Mouse (Mus musculus): ENCODE results near the gene Efhc1. TPM values are rescaled to one million over a fixed set of nuclear protein-coding genes. Genes with fewer than 3 reads are reported as not detected.

The Efhc1 gene
- polyA plus RNA-seq, 1 experiment from 2014 or later: 1.7 TPM

DNA sequence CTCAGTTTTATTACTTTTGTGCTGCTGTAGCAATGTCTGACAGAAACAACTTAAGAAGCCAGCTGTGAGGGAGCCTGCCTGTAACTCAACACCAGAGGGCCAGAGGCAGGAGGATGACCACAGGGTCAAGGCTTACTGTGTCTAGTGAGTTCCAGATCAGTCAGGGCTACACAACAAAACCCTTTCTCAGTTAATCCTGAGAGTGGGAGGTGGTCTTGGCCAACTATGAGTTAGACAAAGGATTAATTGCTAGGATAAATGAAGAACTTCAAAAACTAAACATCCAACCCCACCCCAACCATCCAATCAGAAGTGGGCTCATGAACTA, 82.3 kb downstream of the Efhc1 start:
- no peak overlapping the region for H3K4me2 ChIP-seq (replicated peaks; ENCODE audit: low read depth)
- H3K27me3 ChIP-seq (ENCODE audit: control insufficient read depth, insufficient read depth, low read length): no peaks in the 10 kb centered on the region
- H3K9me3 ChIP-seq (ENCODE audit: control insufficient read depth, low read length): no peaks in the 10 kb centered on the region
- H3K4me3 ChIP-seq (ENCODE audit: low read depth, low read length): no peak overlapping the region
- TF ChIP-seq EP300 (optimal IDR thresholded peaks at IDR 0.05): no peak
- TF ChIP-seq CTCF (IDR thresholded peaks at IDR 0.05; ENCODE audit: low read depth): no peak
- H3K4me1 ChIP-seq (replicated peaks; ENCODE audit: control insufficient read depth, insufficient read depth): no peaks in the 10 kb centered on the region
- ATAC-seq (ENCODE audit: low FRiP score, low TSS enrichment): no peak
- H3K9ac ChIP-seq (ENCODE audit: low read length): no peak overlapping the region
- H3K27ac ChIP-seq (replicated peaks): no peak overlapping the region
- no peaks in the 10 kb centered on the region; the same call in 1 of the 2 replicates for H3K36me3 ChIP-seq (ENCODE audit: control insufficient read depth, insufficient read depth, low read length)
- DNase-seq (ENCODE audit: low spot score): no peak

- H3K27ac ChIP-seq (replicated peaks): no peak overlapping the region
- no peak for ATAC-seq (ENCODE audit: low FRiP score, low TSS enrichment)
These were observed 84.5 kb downstream of the Efhc1 start for GRCm38 (mm10) chr1:21035878-21036277.

DNA sequence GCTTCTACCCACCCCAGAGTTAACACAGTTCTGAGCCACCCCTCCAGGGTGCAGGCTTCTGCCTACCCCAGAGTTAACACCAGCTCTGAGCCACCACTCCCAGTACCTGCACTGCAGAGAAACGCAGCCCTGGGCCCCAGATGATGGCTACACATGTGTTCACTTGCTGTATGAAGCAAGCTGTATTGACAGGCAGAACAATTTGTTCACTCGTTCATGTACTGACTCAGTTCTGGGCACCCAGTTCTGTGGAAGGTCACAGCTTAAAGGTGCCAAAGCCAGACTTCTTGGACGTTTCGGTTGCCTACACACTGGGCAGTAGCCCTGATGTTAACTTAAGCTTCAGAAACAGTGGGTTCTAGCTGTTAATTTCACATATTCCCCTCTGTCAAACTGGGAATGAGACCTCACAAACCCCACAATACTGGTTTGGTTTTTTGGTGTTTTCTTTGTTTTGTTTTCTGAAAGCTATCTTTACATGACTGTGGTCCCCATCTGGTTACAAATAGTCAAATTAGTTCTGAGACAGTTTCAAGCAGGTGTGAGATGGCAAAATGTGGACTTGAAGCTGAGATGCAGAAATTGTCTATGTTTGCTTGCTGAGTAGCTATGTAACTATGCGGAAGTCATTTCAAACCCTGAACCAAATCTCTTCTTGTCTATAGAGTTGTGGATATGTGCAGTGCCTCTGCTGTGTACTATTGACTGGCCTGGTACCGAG, 86.6 kb downstream of the Efhc1 start:
- H3K4me2 ChIP-seq (replicated peaks; ENCODE audit: low read depth): no peak overlapping the region
- TF ChIP-seq EP300 (optimal IDR thresholded peaks at IDR 0.05): no peak
- no peak for TF ChIP-seq CTCF (IDR thresholded peaks at IDR 0.05; ENCODE audit: low read depth)
- H3K27ac ChIP-seq (replicated peaks): no peak overlapping the region
- H3K4me1 ChIP-seq (replicated peaks; ENCODE audit: control insufficient read depth, insufficient read depth): no peaks in the 10 kb centered on the region
- no peaks in the 10 kb centered on the region for H3K36me3 ChIP-seq (ENCODE audit: control insufficient read depth, insufficient read depth, low read length)
- 80% methylated on average over 6 of the region's 6 CpGs for WGBS
- H3K4me3 ChIP-seq (ENCODE audit: low read depth, low read length): no peak overlapping the region
- no peak for ATAC-seq (ENCODE audit: low FRiP score, low TSS enrichment)
- H3K9ac ChIP-seq (ENCODE audit: low read length): no peak overlapping the region
- no peaks in the 10 kb centered on the region for H3K9me3 ChIP-seq (ENCODE audit: control insufficient read depth, low read length)
- no peaks in the 10 kb centered on the region for H3K27me3 ChIP-seq (ENCODE audit: control insufficient read depth, insufficient read depth, low read length)
- DNase-seq (ENCODE audit: low spot score): no peak

More at GRCm38 (mm10) chr1:21035878-21036277, 84.5 kb downstream of the Efhc1 start:
- TF ChIP-seq EP300 (optimal IDR thresholded peaks at IDR 0.05) (no peak), CTCF (IDR thresholded peaks at IDR 0.05; ENCODE audit: low read depth) (no peak)
- no peak for DNase-seq (ENCODE audit: low spot score)
- Histone ChIP-seq H3K4me1 (replicated peaks; ENCODE audit: control insufficient read depth, insufficient read depth) (no peaks in the 10 kb centered on the region), H3K4me3 (ENCODE audit: low read depth, low read length) (no peak overlapping the region), H3K4me2 (replicated peaks; ENCODE audit: low read depth) (no peak overlapping the region), H3K36me3 (ENCODE audit: control insufficient read depth, insufficient read depth, low read length) (no peaks in the 10 kb centered on the region; the same call in 1 of the 2 replicates), H3K9me3 (ENCODE audit: control insufficient read depth, low read length) (no peaks in the 10 kb centered on the region), H3K27me3 (ENCODE audit: control insufficient read depth, insufficient read depth, low read length) (no peaks in the 10 kb centered on the region), H3K9ac (ENCODE audit: low read length) (no peak overlapping the region)
- WGBS: 78% methylated on average over 6 of the region's 6 CpGs

DNA sequence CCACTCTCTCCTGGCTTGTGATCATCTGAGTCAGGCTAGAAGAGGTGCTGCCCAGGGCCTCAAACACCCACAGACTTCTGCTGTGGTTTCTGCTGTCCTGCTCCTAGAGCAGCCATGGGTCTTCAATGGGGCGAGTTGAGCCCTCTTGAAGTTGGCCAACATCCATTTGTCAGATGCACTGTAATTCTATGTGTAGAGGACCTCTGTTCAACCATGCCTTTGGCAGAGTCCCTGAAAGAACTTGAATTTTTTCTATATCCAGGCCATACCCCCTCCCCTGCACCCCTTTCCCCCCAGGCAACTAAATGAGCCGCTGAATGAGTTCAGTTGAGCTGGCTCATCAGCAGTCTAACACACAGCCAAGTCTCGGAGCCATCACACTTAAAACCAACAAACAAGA, 88.1 kb downstream of the Efhc1 start:
- Histone ChIP-seq H3K9ac (ENCODE audit: low read length) (no peak overlapping the region), H3K9me3 (ENCODE audit: control insufficient read depth, low read length) (no peaks in the 10 kb centered on the region), H3K4me3 (ENCODE audit: low read depth, low read length) (no peak overlapping the region), H3K36me3 (ENCODE audit: control insufficient read depth, insufficient read depth, low read length) (no peaks in the 10 kb centered on the region), H3K27me3 (ENCODE audit: control insufficient read depth, insufficient read depth, low read length) (no peaks in the 10 kb centered on the region), H3K4me2 (replicated peaks; ENCODE audit: low read depth) (no peak overlapping the region), H3K4me1 (replicated peaks; ENCODE audit: control insufficient read depth, insufficient read depth) (no peaks in the 10 kb centered on the region), H3K27ac (replicated peaks) (no peak overlapping the region)
- WGBS: 87% methylated on average over 3 of the region's 3 CpGs
- no peak for TF ChIP-seq EP300 (optimal IDR thresholded peaks at IDR 0.05)
- DNase-seq (ENCODE audit: low spot score) (no peak), ATAC-seq (ENCODE audit: low FRiP score, low TSS enrichment) (no peak)

DNA sequence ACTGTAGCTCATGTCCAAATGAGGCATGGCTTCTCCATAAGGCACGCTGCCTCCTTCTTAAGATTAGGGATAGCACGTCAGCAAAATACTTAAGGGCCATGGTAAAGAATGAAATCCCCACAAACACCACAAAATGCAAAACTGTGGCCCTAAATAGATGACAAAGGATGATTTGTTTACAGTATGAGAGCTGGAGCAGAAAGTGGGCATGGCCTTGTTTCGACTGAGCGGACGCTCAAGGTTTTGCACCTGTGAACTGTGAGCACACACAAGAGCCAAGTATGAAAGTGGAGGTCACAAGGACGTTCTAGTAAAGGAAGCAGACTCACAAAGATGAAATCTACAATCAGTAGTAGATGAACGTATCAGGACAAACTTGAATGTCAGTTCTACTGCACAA, 88.7 kb downstream of the Efhc1 start:
- DNase-seq (ENCODE audit: low spot score) (no peak), ATAC-seq (ENCODE audit: low FRiP score, low TSS enrichment) (no peak)
- Histone ChIP-seq H3K9me3 (ENCODE audit: control insufficient read depth, low read length) (no peaks in the 10 kb centered on the region), H3K27me3 (ENCODE audit: control insufficient read depth, insufficient read depth, low read length) (no peaks in the 10 kb centered on the region), H3K9ac (ENCODE audit: low read length) (no peak overlapping the region), H3K36me3 (ENCODE audit: control insufficient read depth, insufficient read depth, low read length) (no peaks in the 10 kb centered on the region), H3K27ac (replicated peaks) (no peak overlapping the region), H3K4me3 (ENCODE audit: low read depth, low read length) (no peak overlapping the region), H3K4me2 (replicated peaks; ENCODE audit: low read depth) (no peak overlapping the region), H3K4me1 (replicated peaks; ENCODE audit: control insufficient read depth, insufficient read depth) (no peaks in the 10 kb centered on the region)
- no peak for TF ChIP-seq CTCF (IDR thresholded peaks at IDR 0.05; ENCODE audit: low read depth)
- 77% methylated on average over 7 of the region's 7 CpGs for WGBS

Other genes starting within 250 kb of the Efhc1 start
- gene Il17a, start 220.7 kb upstream of the Efhc1 start, polyA plus RNA-seq (2015; fragmentation: Nextera tagmentation; extraction: Ambion mirVana): not detected in 2 replicates
- 0.15 TPM in 1 of 2 replicates, not detected in the other for gene Il17f, start 161.0 kb upstream of the Efhc1 start, polyA plus RNA-seq (2015; fragmentation: Nextera tagmentation; extraction: Ambion mirVana)
- 31.2 and 33.1 TPM in 2 replicates for gene Mcm3, start 131.3 kb upstream of the Efhc1 start, polyA plus RNA-seq (2015; fragmentation: Nextera tagmentation; extraction: Ambion mirVana)
- gene Paqr8, start 61.0 kb upstream of the Efhc1 start, polyA plus RNA-seq (2015; fragmentation: Nextera tagmentation; extraction: Ambion mirVana): 10.5 and 12.1 TPM in 2 replicates
- 2.6 and 3.6 TPM in 2 replicates for gene Tram2, start 127.6 kb downstream of the Efhc1 start, polyA plus RNA-seq (2015; fragmentation: Nextera tagmentation; extraction: Ambion mirVana)